Mouse (Mus musculus): ENCODE results near the gene Cdh16. TPM values are rescaled to one million over a fixed set of nuclear protein-coding genes. Genes with fewer than 3 reads are reported as not detected.
"Not testable (repeated sequence)": the region's sequence is repeated elsewhere in the genome, so short reads cannot be mapped to it uniquely, and the experiment has no call there.

The Cdh16 gene
- 0.29 TPM for polyA plus RNA-seq (2012; fragmentation: generic; extraction: Trizol)

- Histone ChIP-seq H3K4me3 (no peak within 1 kb of the TSS), H3K79me2 (ENCODE audit: control insufficient read depth, insufficient read depth) (no peaks in the 10 kb centered on the region), H3K36me3 (ENCODE audit: control insufficient read depth, insufficient read depth) (no peaks in the 10 kb centered on the region)
Measured at GRCm38 (mm10) chr8:104624161-104624560, at the start of gene Cdh16. Gene Cdh16 (minus strand): TSS chr8:104624396.

GRCm38 (mm10) chr8:104655614-104656013 lies 31.4 kb upstream of the Cdh16 start:
- TF ChIP-seq TCF12 (IDR thresholded peaks at IDR 0.05; ENCODE audit: insufficient read depth, poor library complexity, severe bottlenecking) (no peak), MYOG (IDR thresholded peaks at IDR 0.05; ENCODE audit: control insufficient read depth in 1 of 3, insufficient read depth in 1 of 3, insufficient read length in 2 of 3, low read depth in 2 of 3) (no peak), CEBPB (IDR thresholded peaks at IDR 0.05; ENCODE audit: insufficient read depth, poor library complexity, severe bottlenecking) (no peak), TCF3 (IDR thresholded peaks at IDR 0.05; ENCODE audit: insufficient read length, low read depth) (no peak), USF1 (IDR thresholded peaks at IDR 0.05; ENCODE audit: low read depth) (no peak)
- Histone ChIP-seq H3K79me2 (ENCODE audit: control insufficient read depth, insufficient read depth) (no peaks in the 10 kb centered on the region), H3K36me3 (ENCODE audit: control insufficient read depth, insufficient read depth) (no peaks in the 10 kb centered on the region), H3ac (ENCODE audit: control insufficient read depth, insufficient read length) (no peak overlapping the region), H3K27me3 (ENCODE audit: control insufficient read depth, insufficient read depth, insufficient read length) (peaks cover 4% of the 10 kb centered on the region), H3K4me3 (no peak overlapping the region), H3K4me2 (ENCODE audit: low read depth) (no peak overlapping the region)

More at GRCm38 (mm10) chr8:104624161-104624560, at the start of gene Cdh16:
- Histone ChIP-seq H3K4me2 (ENCODE audit: low read depth) (no peak within 1 kb of the TSS), H3ac (ENCODE audit: control insufficient read depth, insufficient read length) (no peak within 1 kb of the TSS), H3K27me3 (ENCODE audit: control insufficient read depth, insufficient read depth, insufficient read length) (peaks cover 5% of the 10 kb centered on the region)
- no peak for TF ChIP-seq USF1 (IDR thresholded peaks at IDR 0.05; ENCODE audit: low read depth)

GRCm38 (mm10) chr8:104654984-104655383 lies 30.8 kb upstream of the Cdh16 start:
- Histone ChIP-seq H3K79me2 (ENCODE audit: control insufficient read depth, insufficient read depth) (no peaks in the 10 kb centered on the region), H3K27me3 (ENCODE audit: control insufficient read depth, insufficient read depth, insufficient read length) (peaks cover 4% of the 10 kb centered on the region), H3K4me3 (no peak overlapping the region), H3K4me2 (ENCODE audit: low read depth) (no peak overlapping the region), H3K36me3 (ENCODE audit: control insufficient read depth, insufficient read depth) (no peaks in the 10 kb centered on the region), H3ac (ENCODE audit: control insufficient read depth, insufficient read length) (no peak overlapping the region)
- no peak for TF ChIP-seq POLR2AphosphoS2 (IDR thresholded peaks at IDR 0.05; ENCODE audit: insufficient read length, low read depth)
- TF ChIP-seq MYOD1 (IDR thresholded peaks at IDR 0.05; ENCODE audit: control insufficient read depth in 1 of 3, insufficient read length in 2 of 3, low read depth in 2 of 3) = no peak
- TF ChIP-seq USF1 (IDR thresholded peaks at IDR 0.05; ENCODE audit: low read depth) = no peak
- TF ChIP-seq TCF12 (IDR thresholded peaks at IDR 0.05; ENCODE audit: insufficient read depth, poor library complexity, severe bottlenecking) = no peak
- no peak for TF ChIP-seq MYOG (IDR thresholded peaks at IDR 0.05; ENCODE audit: control insufficient read depth in 1 of 3, insufficient read depth in 1 of 3, insufficient read length in 2 of 3, low read depth in 2 of 3)
- TF ChIP-seq POLR2A (IDR thresholded peaks at IDR 0.05; ENCODE audit: insufficient read length, low read depth) = no peak
- TF ChIP-seq TCF3 (IDR thresholded peaks at IDR 0.05; ENCODE audit: insufficient read length, low read depth) = no peak
- no peak for TF ChIP-seq REST (IDR thresholded peaks at IDR 0.05; ENCODE audit: insufficient read depth, insufficient read length)
- no peak for TF ChIP-seq SRF (IDR thresholded peaks at IDR 0.05; ENCODE audit: control insufficient read depth, insufficient read length, low read depth)
- no peak for TF ChIP-seq E2F4 (IDR thresholded peaks at IDR 0.05; ENCODE audit: insufficient read depth)
- no peak for TF ChIP-seq MAX (IDR thresholded peaks at IDR 0.05; ENCODE audit: low read depth)
- no peak for TF ChIP-seq CEBPB (IDR thresholded peaks at IDR 0.05; ENCODE audit: insufficient read depth, poor library complexity, severe bottlenecking)

- H3K4me3 ChIP-seq; H3K4me2 ChIP-seq (ENCODE audit: low read depth); H3K36me3 ChIP-seq (ENCODE audit: control insufficient read depth, insufficient read depth); H3K27me3 ChIP-seq (ENCODE audit: control insufficient read depth, insufficient read depth, insufficient read length); H3ac ChIP-seq (ENCODE audit: control insufficient read depth, insufficient read length): not testable (repeated sequence)
- peaks cover 13% of the 10 kb centered on the region for H3K79me2 ChIP-seq (ENCODE audit: control insufficient read depth, insufficient read depth)
Measured at GRCm38 (mm10) chr8:104644187-104644586, 20.0 kb upstream of the Cdh16 start.

GRCm38 (mm10) chr8:104642324-104642654 lies 18.1 kb upstream of the Cdh16 start:
- TF ChIP-seq TCF12 (IDR thresholded peaks at IDR 0.05; ENCODE audit: insufficient read depth, poor library complexity, severe bottlenecking) = no peak
- no peak for TF ChIP-seq CEBPB (IDR thresholded peaks at IDR 0.05; ENCODE audit: insufficient read depth, poor library complexity, severe bottlenecking)
- no peak for TF ChIP-seq TCF3 (IDR thresholded peaks at IDR 0.05; ENCODE audit: insufficient read length, low read depth)
- Histone ChIP-seq H3ac (ENCODE audit: control insufficient read depth, insufficient read length) (peak overlapping the region; percentile 51), H3K79me2 (ENCODE audit: control insufficient read depth, insufficient read depth) (peaks cover 13% of the 10 kb centered on the region), H3K27me3 (ENCODE audit: control insufficient read depth, insufficient read depth, insufficient read length) (no peaks in the 10 kb centered on the region), H3K4me3 (peak overlapping the region; percentile 98), H3K36me3 (ENCODE audit: control insufficient read depth, insufficient read depth) (peaks cover 4% of the 10 kb centered on the region), H3K4me2 (ENCODE audit: low read depth) (peak overlapping the region; percentile 98)

GRCm38 (mm10) chr8:104641426-104642323 lies 17.5 kb upstream of the Cdh16 start, which contains the start of gene Ciao2b:
Gene Ciao2b (minus strand): TSS chr8:104641965.
- Histone ChIP-seq H3K79me2 (ENCODE audit: control insufficient read depth, insufficient read depth) (peaks cover 13% of the 10 kb centered on the region), H3K36me3 (ENCODE audit: control insufficient read depth, insufficient read depth) (peaks cover 4% of the 10 kb centered on the region), H3K4me2 (ENCODE audit: low read depth) (peak within 1 kb of the TSS; percentile 98), H3K4me3 (peak within 1 kb of the TSS; percentile 98), H3K27me3 (ENCODE audit: control insufficient read depth, insufficient read depth, insufficient read length) (no peaks in the 10 kb centered on the region), H3ac (ENCODE audit: control insufficient read depth, insufficient read length) (peak within 1 kb of the TSS; percentile 51)
- TF ChIP-seq POLR2A (IDR thresholded peaks at IDR 0.05; ENCODE audit: insufficient read length, low read depth) = peak; percentile 80
- TF ChIP-seq E2F4 (IDR thresholded peaks at IDR 0.05; ENCODE audit: insufficient read depth) = no peak
- peak; percentile 77 for TF ChIP-seq POLR2AphosphoS2 (IDR thresholded peaks at IDR 0.05; ENCODE audit: insufficient read length, low read depth)
- peak in 1 of 3 experiments; percentile 21 for TF ChIP-seq MYOD1 (IDR thresholded peaks at IDR 0.05; ENCODE audit: control insufficient read depth in 1 of 3, insufficient read length in 2 of 3, low read depth in 2 of 3)
- TF ChIP-seq MYOG (IDR thresholded peaks at IDR 0.05; ENCODE audit: control insufficient read depth in 1 of 3, insufficient read depth in 1 of 3, insufficient read length in 2 of 3, low read depth in 2 of 3) = peak in 1 of 3 experiments; percentile 42
